Mouse (Mus musculus) midbrain, embryonic 14.5 days (tissue): Measurements from ENCODE around the gene Tvp23b. TPM values are rescaled to one million over a fixed set of nuclear protein-coding genes. Genes with fewer than 3 reads are reported as not detected.

Experiments used
- ATAC-seq: fragments of 200-750 bp; cut with Nextera tagmentation; 2 replicates; pipeline ENCODE4 v1.8.0; 2017; ENCODE audit warnings: moderate number of reproducible peaks, moderate library complexity; ENCODE audit not compliant: low FRiP score, low TSS enrichment
- DNase-seq: peaks from one replicate; pipeline ENCODE4 v3.0.0-alpha.2; 2015
- H3K27ac ChIP-seq: fragments of 300-500 bp; sonication (generic); replicated peaks from 2 replicates; pipeline ENCODE4 v1.5.1; 2014; ENCODE audit warnings: mild to moderate bottlenecking, low read depth, low read length, moderate library complexity
- H3K27me3 ChIP-seq: fragments of 300-500 bp; sonication (generic); 2 replicates; pipeline ENCODE4 v1.6.1; 2014; ENCODE audit warnings: low read length, control low read depth, mixed read lengths; ENCODE audit not compliant: control insufficient read depth, insufficient read depth
- H3K36me3 ChIP-seq: fragments of 300-500 bp; sonication (generic); 2 replicates; pipeline ENCODE4 v1.6.1; 2014; ENCODE audit warnings: low read length, control low read depth; ENCODE audit not compliant: control insufficient read depth, insufficient read depth
- H3K4me1 ChIP-seq: fragments of 300-500 bp; sonication (generic); 2 replicates; pipeline ENCODE4 v1.6.1; 2014; ENCODE audit warnings: mild to moderate bottlenecking, antibody characterized with exemption, low read length, control low read depth; ENCODE audit not compliant: control insufficient read depth, insufficient read depth
- H3K4me2 ChIP-seq: fragments of 300-500 bp; sonication (generic); 2 replicates; pipeline ENCODE4 v1.6.1; 2014; ENCODE audit warnings: mild to moderate bottlenecking, low read length, moderate library complexity
- H3K4me3 ChIP-seq: fragments of 300-500 bp; sonication (generic); replicated peaks from 2 replicates; pipeline ENCODE4 v1.5.1; 2014; ENCODE audit warnings: low read depth, low read length
- H3K9ac ChIP-seq: fragments of 300-500 bp; sonication (generic); replicated peaks from 2 replicates; pipeline ENCODE4 v1.6.1; 2014; ENCODE audit warnings: mild to moderate bottlenecking, low read length, moderate library complexity
- H3K9me3 ChIP-seq: fragments of 300-500 bp; sonication (generic); 2 replicates; pipeline ENCODE4 v1.6.1; 2016; ENCODE audit warnings: low read length, control low read depth, mixed read lengths; ENCODE audit not compliant: control insufficient read depth
- WGBS: fragments of 180-500 bp; shearing (Covaris S2); extraction: QIAGEN DNeasy Blood & Tissue Kit; methylation state at CpG from one replicate; pipeline ENCODE4 v1.1.7; 2014; 5-methylcytosine and 5-hydroxymethylcytosine counted together
- polyA plus RNA-seq: library from polyadenylated mRNA; unstranded; fragments of >200 nt; fragmentation: Nextera tagmentation; extraction: Ambion mirVana; gene quantifications from 2 replicates; pipeline ENCODE4 v1.2.1, GENCODE M21; 2014

The Tvp23b gene
- polyA plus RNA-seq, 1 experiment from 2014 or later, result 55.9 TPM

DNA sequence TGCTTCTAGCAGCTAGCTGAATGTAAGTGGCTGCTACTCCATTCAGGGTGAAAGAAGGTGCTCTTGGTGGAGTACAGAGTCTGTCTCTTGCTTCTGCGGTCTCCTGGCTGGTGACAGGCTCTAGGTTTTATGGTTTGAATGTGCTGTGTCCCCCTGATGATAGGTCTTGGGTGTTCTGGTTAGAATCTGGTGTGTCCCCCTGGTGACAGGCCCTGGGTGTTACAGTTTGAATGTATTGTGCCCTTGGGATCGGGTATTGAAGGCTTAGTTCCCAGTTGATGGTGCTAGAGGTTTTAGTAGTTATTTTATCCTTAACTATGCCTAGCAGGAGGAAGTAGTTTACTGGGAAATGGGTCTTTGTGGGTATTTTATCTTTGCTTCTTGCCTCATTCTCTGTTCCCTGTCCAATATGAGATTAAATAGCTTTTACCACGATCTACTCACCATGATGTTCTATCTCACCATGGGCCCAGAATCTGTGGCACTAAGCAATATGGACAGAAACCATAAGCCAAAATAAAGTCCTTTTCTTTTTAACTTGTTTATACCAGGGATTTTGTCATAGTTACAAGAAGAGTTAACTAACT is 30.6 kb downstream of the Tvp23b start:
- no peaks in the 10 kb centered on the region for H3K27me3 ChIP-seq
- WGBS, result 79% methylated on average over 3 of the region's 3 CpGs
- no peak overlapping the region for H3K9ac ChIP-seq
- no peak overlapping the region for H3K4me2 ChIP-seq
- H3K4me1 ChIP-seq, result no peaks in the 10 kb centered on the region
- no peak overlapping the region for H3K4me3 ChIP-seq
- ATAC-seq, result no peak
- H3K36me3 ChIP-seq, result no peaks in the 10 kb centered on the region
- DNase-seq, result no peak
- no peaks in the 10 kb centered on the region for H3K9me3 ChIP-seq
- H3K27ac ChIP-seq, result no peak overlapping the region

DNA sequence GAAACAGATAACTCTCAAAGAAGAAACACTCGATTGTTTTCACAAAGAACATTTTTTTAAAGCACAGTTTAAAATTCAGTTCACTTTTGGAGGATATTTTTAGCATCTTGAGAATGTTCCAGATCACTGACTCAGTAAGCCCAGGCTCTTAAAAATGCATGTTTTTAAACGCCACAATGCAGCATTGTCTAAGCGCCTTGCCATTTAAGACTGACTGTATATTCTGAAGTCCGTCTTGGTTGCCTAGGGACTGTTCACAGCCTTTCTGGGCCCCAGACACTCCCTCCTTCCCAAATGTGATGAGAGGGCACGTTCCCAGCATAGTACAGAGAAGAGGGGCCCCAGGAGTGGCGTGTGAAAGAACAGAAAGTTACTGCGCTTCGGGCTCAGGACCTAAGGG is 32.1 kb downstream of the Tvp23b start:
- Histone ChIP-seq H3K4me1 (no peaks in the 10 kb centered on the region), H3K4me3 (no peak overlapping the region), H3K9me3 (no peaks in the 10 kb centered on the region), H3K4me2 (no peak overlapping the region), H3K27me3 (no peaks in the 10 kb centered on the region), H3K36me3 (no peaks in the 10 kb centered on the region), H3K9ac (no peak overlapping the region), H3K27ac (peak overlapping the region; percentile 6; the same call in 1 of the 2 replicates)
- DNase-seq (peak; percentile 36), ATAC-seq (no peak)
- WGBS, result 24% methylated on average over 8 of the region's 8 CpGs

DNA sequence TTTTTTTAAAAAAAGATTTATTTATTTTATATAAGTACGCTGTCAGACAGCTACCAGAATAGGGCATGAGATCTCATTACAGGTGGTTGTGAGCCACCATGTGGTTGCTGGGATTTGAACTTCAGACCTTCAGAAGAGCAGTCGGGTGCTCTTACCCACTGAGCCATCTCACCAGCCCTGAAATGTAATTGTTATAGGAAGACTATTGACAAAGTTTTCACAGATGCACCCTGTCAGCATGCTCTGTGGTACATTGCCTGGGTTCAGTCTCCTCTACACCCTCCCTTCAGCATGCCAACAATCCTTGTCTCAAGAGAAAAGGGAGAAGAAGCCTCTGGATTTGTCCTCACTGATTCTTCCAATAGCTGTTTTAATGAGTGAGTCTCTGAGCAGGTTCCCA is 33.9 kb downstream of the Tvp23b start:
- Histone ChIP-seq H3K4me3 (no peak overlapping the region), H3K36me3 (no peaks in the 10 kb centered on the region), H3K9ac (no peak overlapping the region), H3K27ac (no peak overlapping the region), H3K4me2 (no peak overlapping the region), H3K9me3 (no peaks in the 10 kb centered on the region), H3K4me1 (no peaks in the 10 kb centered on the region), H3K27me3 (no peaks in the 10 kb centered on the region)
- 96% methylated on average over 2 of the region's 2 CpGs for WGBS
- ATAC-seq, result no peak
- no peak for DNase-seq

DNA sequence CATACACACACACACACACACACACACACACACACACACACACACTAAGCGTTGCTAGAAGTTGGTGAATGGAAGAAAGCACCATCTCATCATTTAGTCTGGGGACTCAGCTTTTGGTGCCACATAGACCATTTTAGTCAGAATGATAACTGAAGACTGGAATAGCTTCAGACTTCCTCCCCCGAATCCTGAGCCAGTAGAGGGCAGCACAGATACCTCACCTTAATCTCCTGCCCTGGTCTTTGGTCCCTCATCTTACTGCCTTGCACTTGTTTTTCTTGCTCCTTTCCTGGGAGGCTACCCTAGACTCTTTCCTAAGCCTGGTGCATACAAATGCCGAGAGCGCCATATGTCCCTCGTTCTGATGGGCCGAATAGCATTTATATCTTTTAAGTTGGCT is 35.3 kb downstream of the Tvp23b start:
- no peaks in the 10 kb centered on the region for H3K4me1 ChIP-seq
- H3K9me3 ChIP-seq, result no peaks in the 10 kb centered on the region
- H3K4me2 ChIP-seq, result no peak overlapping the region
- no peaks in the 10 kb centered on the region for H3K36me3 ChIP-seq
- WGBS, result 63% methylated on average over 6 of the region's 6 CpGs
- ATAC-seq (no peak), DNase-seq (no peak)
- H3K9ac ChIP-seq, result no peak overlapping the region
- no peak overlapping the region for H3K4me3 ChIP-seq
- H3K27me3 ChIP-seq, result no peaks in the 10 kb centered on the region
- H3K27ac ChIP-seq, result no peak overlapping the region

DNA sequence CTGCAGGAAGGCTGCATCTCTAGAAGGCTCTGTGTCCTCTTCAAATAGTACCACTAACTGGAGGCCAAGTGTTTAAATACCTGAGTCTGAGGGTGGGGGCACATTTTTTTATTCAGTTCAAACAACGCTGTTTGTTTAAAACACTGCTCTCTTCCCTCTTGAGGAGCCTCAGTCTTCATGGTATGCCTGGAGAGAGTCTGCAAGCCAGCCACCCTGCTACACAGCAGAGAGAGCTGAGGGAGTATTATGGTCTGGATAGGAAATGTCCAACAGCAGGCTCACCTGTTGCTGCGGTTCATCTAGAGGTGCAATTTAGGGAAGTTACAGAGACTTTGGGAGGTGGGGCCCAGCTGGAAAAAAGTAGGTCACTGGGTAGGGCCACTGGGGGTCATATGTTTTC is 36.2 kb downstream of the Tvp23b start:
- ATAC-seq (no peak), DNase-seq (no peak)
- Histone ChIP-seq H3K36me3 (no peaks in the 10 kb centered on the region), H3K9me3 (no peaks in the 10 kb centered on the region), H3K4me2 (no peak overlapping the region), H3K4me3 (no peak overlapping the region), H3K27me3 (no peaks in the 10 kb centered on the region), H3K4me1 (no peaks in the 10 kb centered on the region), H3K9ac (no peak overlapping the region), H3K27ac (no peak overlapping the region)
- 99% methylated on average over 2 of the region's 2 CpGs for WGBS

DNA sequence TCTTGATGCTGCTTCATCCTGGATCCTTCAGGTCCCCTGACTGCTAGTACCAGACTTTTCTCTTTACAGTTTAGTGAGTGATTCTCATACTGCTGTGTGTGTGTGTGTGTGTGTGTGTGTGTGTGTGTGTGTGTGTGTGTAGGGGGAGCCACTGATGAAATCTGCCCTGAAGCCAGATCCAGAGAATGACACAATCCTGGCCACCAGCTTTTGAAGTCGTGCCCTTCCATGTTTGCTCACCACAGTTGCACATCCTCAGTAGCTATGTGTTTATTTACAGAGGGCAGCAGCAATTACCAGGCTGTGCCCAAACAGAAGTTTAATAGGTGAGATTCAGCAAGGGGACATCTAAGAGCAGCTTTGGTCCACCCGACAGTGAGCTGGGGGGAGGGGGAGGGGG is 37.5 kb downstream of the Tvp23b start:
- no peak for DNase-seq
- no peaks in the 10 kb centered on the region for H3K36me3 ChIP-seq
- H3K27me3 ChIP-seq, result no peaks in the 10 kb centered on the region
- H3K4me3 ChIP-seq, result no peak overlapping the region
- WGBS, result 50% methylated on average over 2 of the region's 2 CpGs
- no peak overlapping the region for H3K9ac ChIP-seq
- no peak overlapping the region for H3K4me2 ChIP-seq
- no peak for ATAC-seq
- H3K27ac ChIP-seq, result no peak overlapping the region
- H3K9me3 ChIP-seq, result no peaks in the 10 kb centered on the region
- 0 out of 2 replicates have a peak, but pooled peaks cover 3% of the 10 kb centered on the region for H3K4me1 ChIP-seq

DNA sequence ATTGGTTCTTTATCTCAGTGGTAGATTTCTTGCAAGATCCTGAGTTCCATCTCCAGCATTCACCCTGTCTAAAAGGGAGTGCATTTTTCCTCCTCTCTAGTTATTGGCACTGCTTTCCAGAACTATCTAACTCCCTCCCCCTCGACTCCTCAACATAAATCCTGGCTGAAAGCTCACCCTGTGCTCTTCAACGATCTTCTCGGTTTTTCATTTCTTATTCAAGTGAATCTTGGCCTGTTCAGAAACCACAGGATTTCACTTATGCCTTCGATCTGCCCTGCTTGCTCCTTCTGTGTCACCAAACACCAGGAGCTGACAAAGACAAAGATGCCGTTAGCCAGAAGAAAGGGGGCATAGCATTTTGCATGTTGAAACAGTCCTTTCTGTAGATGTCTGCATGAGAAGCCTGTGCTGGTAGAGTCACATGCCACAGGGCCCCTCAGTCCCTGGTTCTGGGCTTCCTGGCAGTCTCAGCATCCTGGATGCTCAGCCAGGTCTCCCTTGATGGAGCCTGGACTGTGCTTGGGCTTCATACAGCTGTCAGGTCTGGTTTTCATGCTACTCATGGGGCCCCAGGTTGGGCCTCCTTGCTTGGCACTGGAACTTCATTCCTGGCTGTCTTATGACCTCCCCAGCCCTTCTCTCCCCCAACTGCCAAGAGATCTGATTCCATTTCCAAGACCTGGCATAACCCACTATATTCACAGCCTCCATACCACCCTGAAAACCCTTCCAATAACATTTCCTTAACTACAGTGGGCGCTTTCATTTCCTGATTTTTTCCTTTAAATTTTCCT is 40.9 kb downstream of the Tvp23b start:
- H3K9me3 ChIP-seq, result no peaks in the 10 kb centered on the region
- H3K4me3 ChIP-seq, result no peak overlapping the region
- H3K27me3 ChIP-seq, result no peaks in the 10 kb centered on the region
- H3K9ac ChIP-seq, result no peak overlapping the region
- H3K4me2 ChIP-seq, result peak overlapping the region; percentile 44
- no peak for ATAC-seq
- H3K4me1 ChIP-seq, result 0 out of 2 replicates have a peak, but pooled peaks cover 3% of the 10 kb centered on the region
- 84% methylated on average over 6 of the region's 6 CpGs for WGBS
- no peak for DNase-seq
- H3K36me3 ChIP-seq, result no peaks in the 10 kb centered on the region
- H3K27ac ChIP-seq, result no peak overlapping the region

DNA sequence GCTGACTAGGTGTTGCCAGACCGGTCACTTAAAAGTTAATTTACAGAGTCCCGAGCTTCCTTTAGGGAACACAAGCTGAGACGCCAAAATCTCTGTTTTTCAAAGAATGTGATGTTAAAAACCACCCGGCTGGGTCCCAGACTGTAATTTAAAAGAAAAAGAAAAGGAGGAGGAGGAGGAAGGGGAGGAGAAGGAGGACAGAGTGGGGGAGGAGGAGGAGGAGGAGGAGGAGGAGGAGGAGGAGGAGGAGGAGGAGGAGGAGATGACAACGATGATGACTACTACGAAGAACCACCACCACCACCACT is 41.4 kb downstream of the Tvp23b start:
- Histone ChIP-seq H3K36me3 (no peaks in the 10 kb centered on the region), H3K4me3 (peak overlapping the region; percentile 27), H3K9ac (no peak overlapping the region), H3K27me3 (no peaks in the 10 kb centered on the region), H3K4me2 (peak overlapping the region; percentile 44), H3K9me3 (no peaks in the 10 kb centered on the region), H3K4me1 (0 out of 2 replicates have a peak, but pooled peaks cover 3% of the 10 kb centered on the region), H3K27ac (no peak overlapping the region)
- DNase-seq (peak; percentile 20), ATAC-seq (no peak)
- WGBS, result 28% methylated on average over 6 of the region's 6 CpGs
